Mouse (Mus musculus): ENCODE measurements at regions not wholly inside any gene's neighbourhood (a gene's known extent, or its start where the extent isn't known, plus 50 kb on each side); places are given as distances from the start of the nearest gene placed in this dataset.

DNA sequence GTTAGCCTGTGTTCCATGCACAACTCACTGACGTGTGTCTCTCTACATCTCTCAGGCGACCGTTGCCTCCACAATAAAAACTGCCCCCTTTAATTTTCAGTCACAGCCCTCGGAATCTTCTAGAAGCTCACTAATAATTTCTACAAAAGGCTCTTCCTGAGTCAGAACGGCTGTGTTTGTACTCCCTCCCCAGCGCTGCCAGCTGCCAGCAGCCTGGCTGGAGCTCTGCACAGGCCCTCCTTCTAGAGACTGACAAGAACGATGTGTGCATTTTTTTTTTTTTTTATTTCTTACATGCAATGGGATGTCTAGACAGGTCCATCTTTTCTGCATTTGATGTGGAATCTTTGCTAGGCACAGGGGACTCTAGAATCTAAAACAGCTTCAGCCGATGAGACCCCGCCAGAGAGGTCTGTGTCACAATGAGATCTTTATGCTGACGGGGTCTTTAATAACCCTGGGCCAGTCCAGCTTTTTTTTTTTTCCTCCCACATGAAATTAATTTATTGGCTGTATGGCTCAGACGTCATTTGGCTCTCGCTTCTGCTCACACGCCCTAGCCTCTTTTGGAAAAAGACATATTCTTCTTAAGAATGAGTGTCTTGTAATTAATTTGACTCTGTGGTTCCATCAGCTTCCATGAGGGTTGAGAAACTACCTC lies 185.8 kb upstream of the Zfp507 start:
- DNase-seq (ENCODE audit: low read depth, low spot score) = peak; percentile 5

DNA sequence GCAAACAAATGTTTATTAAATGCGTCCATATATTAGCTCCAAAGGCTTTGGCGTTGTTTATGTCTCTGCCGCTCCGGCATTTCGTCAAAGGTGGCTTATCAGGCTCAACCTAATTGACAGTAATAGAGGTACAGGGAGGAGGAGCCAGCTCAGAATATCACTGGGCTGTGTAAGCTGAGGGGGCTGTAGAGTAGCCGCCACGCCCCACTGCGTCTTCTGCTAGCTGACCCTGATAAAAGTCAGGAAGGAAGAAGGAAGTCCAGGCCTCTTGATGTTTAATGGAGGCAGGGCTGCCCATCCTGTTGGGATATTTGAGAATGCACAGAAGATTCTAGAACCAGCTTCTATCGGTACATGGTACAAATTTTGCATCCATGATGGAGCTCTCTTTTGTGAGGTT lies 175.2 kb upstream of the Zfp507 start:
- no peak for DNase-seq (ENCODE audit: low read depth, low spot score)

DNA sequence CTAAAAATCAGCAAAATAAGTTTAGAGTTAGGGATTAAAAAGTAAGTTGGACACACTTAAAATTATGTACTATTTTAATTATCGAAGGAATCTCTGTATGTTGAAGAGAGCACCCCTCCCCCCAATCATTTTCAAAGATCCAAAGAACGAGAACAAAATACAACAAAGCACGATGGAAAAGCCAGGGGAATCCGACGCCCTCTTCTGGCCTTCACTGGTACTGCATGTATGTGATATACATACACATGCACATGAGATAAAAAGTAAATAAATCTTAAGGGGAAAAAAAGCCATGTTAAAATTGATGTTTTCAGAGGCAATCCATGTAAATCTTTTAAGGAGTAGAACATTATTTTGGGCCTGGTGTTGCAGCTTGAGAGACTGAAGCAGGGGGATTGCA lies 155.9 kb upstream of the Zfp507 start:
- no peak for DNase-seq (ENCODE audit: low read depth, low spot score)

- no peak for DNase-seq (ENCODE audit: low read depth, low spot score)
These were observed 155.2 kb upstream of the Zfp507 start for GRCm38 (mm10) chr7:35958052-35958451.

- DNase-seq (ENCODE audit: low read depth, low spot score) = no peak
These were observed 146.0 kb upstream of the Zfp507 start for GRCm38 (mm10) chr7:35948794-35949193.

DNA sequence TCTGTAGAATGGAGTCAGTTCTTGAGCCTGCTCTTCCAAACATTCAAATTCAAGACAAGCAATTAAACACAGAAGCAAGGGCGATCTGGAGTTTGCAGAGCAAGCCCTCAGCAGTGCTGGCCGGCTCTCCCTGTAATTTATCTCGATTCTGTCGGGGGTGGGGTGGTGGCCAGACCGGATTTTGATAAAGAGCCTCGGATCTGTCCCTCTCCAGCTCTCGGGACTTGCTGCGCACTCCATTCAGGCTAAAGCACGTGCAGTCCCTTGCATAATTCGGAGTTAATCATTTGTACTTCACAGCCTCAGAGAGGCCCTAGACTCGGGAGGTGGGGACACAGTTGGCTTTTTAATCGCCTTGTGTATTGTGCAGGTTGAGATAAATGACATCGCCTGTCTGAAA lies 145.6 kb upstream of the Zfp507 start:
- no peak for DNase-seq (ENCODE audit: low read depth, low spot score)

DNA sequence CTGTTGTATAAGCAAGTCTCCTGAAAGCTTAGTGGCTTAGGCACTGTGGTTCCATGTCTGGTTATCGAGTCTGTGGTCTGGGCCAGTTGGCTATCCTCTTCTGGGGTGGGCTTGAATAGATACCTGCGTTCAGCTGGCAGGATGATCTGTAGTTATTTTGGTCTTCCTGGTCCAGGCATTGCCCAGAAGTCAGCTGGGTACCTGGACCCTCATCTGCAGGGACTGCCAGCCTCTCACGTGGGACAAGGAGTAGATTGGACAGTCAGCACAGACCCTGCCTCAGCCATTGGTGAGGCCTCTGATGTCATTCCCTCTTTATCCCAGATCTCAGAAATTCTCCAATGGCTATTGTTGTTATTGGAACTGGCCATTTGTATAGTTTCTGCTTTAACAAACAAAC lies 138.3 kb upstream of the Zfp507 start:
- no peak for DNase-seq (ENCODE audit: low read depth, low spot score)

DNA sequence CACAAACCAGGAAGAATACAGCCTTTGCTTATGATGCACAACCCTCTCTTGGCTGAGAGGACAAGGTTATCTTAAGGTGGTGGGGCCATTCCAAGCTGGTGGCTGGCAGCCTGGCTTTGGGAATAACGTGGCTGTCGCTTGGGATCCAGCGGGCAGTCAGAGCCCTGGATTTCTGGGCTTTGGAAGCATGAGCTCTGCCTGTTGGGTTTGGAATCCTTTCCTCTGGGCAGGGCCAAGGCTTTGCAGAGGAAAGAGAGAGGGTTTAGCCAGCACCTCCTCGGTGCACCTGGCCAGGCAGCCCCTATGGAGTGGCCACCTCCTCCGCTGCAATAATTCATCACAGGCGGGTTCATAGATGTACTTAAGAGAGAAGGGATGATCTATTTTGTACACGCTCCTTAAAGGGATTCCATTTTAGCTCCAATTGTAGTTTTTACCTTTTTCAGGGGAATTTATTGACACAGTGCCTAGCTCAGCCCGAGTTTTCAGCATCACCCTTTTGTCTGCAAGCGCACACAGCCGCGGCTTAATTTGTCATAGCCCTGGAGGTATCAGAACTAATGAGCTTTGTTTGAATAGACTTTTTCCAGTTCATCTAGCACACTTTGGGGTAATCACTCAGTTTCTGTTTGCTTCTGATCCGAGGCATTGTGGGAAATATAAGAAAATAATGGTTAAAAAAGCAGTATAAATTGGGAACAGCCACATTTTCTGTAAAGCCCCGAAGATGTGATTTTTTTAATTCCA lies 135.5 kb upstream of the Zfp507 start:
- no peak for DNase-seq (ENCODE audit: low read depth, low spot score)

DNA sequence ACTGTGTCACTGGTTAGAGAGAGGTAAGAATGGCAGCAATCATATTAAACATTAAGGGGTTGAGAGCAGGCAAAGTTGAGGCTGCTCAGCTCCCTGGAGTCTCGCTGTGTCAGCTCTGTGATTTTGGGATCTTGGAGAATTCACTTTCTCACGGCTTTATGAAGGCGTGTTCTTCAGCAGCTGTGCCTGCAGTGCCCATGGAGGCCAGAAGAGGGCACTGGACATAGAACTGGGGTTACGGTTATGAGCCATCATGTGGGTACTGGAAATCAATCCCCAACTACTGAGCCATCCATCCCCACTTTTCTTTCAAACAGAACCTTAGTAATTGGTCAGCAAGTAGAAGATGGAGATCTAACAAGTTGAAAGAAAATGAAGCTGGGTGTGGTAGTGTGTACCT lies 123.9 kb upstream of the Zfp507 start:
- no peak for DNase-seq (ENCODE audit: low read depth, low spot score)

GRCm38 (mm10) chr7:35922582-35922981 lies 119.8 kb upstream of the Zfp507 start:
- no peak for DNase-seq (ENCODE audit: low read depth, low spot score)

- no peak for DNase-seq (ENCODE audit: low read depth, low spot score)
These were observed 118.1 kb upstream of the Zfp507 start for GRCm38 (mm10) chr7:35920884-35921283.

DNA sequence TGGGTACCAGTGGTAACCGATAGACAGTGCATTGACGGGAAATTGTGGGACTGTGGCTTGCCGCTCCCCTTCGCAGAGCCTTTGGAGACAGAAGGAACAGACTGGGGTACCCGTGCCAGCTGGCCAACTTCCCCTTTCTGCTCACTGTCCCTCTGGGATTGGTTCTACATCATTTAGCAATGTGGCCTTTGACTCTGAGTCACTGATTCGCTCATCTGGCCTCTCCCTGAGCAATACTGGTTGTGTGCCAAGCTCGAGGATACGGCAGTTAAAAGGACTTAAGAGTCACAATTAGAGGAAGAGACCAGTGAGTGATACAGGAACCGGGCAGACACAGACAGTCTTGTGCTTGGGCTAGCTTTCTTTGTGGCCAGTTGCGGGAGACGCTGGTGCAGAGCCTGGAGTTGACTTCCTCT lies 117.4 kb upstream of the Zfp507 start:
- no peak for DNase-seq (ENCODE audit: low read depth, low spot score)

DNA sequence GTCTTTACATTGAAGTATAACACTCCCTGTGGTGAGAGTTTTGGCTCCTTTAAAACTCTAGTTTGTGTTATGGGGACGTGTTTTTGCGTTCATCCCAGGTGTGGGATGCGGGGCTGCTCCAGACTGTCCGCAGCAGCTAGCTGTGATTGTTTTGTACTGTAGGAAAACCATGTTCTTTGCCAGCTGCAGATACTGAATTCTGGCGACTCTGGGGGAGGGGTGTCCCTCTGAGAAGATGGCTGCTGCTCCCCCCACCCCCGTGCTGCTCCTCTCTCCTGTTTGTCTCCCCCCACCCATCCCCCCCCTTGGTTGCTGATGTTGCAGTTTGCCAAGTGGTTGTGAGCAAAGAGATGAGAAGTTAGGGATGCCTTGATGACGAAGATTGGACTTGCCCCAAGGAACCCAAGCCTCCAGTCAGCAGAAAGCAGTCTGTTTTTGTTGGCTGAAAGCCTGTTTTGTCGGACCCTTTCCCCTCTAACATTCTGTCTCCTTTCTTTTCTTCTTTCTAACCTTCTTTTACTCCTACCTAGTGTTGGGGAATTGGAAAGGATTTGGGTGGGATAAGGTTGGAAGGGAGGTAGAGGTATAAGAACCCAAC lies 107.4 kb upstream of the Zfp507 start:
- DNase-seq (ENCODE audit: low read depth, low spot score) = no peak

GRCm38 (mm10) chr7:35901942-35902381 lies 99.2 kb upstream of the Zfp507 start:
- no peak for DNase-seq (ENCODE audit: low read depth, low spot score)

DNA sequence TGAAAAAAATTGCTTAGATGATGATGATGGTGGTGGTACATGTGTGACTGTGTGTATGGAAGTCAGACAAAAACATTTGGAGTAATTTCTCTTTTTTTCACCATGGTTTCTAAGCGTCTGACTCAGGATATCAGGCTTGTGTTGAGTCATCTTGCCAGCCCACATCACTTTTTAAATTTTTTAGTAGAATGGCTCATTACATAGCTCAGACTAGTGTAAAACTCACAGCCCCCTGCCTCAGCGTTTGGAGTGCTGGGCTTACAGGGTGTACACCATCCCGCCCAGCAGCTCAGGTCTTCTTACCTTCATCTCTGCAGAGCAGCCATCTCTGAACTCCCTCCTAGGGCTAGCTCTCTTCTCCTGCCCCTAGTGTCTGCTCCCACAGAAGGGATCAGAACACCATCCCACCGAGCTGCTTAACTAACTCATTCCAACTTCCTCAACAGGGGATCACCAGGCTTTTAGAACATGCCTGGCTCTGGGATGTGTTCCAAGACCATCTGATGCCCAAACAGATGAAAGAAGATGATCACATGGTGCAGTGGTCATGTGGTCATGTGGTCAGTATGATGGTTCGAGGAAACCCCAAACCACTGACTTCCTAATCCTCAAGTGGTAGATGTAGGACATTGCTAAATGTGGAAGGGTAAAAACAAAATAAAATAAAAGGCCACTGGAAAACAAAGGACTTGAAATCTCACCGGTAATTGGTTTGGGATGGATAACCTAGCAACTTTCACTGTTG lies 96.1 kb upstream of the Zfp507 start:
- DNase-seq (ENCODE audit: low read depth, low spot score) = no peak

- no peak for DNase-seq (ENCODE audit: low read depth, low spot score)
These were observed 90.5 kb upstream of the Zfp507 start for GRCm38 (mm10) chr7:35893292-35893691.

GRCm38 (mm10) chr7:35886051-35886450 lies 83.2 kb upstream of the Zfp507 start:
- DNase-seq (ENCODE audit: low read depth, low spot score) = no peak

DNA sequence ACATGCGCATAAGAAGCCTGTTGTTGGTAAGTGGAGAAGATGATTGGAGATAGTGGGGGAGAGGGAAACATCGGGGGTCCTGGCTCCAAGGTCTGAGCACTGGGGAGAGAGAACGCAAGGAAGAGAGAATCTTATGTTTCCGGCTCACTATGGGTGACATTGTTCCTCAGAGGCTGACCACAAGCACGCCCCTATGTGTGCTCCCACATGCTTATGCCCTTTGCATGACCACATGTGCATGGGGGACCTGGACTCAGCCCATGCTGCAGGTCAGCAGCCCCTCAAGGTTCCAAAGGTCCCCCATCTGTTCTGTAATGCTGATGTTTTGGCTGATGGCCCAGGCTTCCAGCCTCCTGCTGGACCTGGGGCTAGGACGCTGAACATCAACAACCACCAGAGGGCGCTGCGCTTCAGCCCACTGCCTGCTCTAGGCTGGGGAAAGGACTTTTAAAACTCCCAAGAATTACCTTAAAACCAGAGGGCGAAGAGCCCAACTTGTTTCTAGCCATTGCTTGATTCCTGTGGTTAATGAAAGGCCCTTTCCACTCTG lies 77.0 kb upstream of the Zfp507 start:
- DNase-seq (ENCODE audit: low read depth, low spot score) = no peak

- DNase-seq (ENCODE audit: low read depth, low spot score) = peak; percentile 71
These were observed 75.4 kb upstream of the Zfp507 start for GRCm38 (mm10) chr7:35878164-35878563.

GRCm38 (mm10) chr7:35861049-35861448 lies 58.2 kb upstream of the Zfp507 start:
- DNase-seq (ENCODE audit: low read depth, low spot score) = no peak

DNA sequence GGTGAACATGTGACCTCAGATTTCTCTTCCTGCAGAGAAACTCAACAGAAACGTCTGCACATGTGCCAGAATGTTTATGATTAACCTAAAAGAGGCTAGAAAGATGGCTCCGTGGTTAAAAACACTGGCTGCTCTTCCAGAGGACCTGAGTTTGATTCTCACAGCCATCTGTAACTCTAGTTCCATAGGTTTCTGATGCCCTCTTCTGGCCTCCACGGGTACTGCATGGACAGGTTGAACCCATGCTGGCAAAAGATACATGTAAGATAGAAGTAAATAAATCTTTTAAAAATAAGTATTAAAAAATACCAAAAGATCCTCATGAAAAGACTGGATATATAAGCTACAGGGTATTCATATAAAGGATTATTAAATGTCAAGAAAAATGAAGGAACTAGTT lies 56.8 kb upstream of the Zfp507 start:
- no peak for DNase-seq (ENCODE audit: low read depth, low spot score)

DNA sequence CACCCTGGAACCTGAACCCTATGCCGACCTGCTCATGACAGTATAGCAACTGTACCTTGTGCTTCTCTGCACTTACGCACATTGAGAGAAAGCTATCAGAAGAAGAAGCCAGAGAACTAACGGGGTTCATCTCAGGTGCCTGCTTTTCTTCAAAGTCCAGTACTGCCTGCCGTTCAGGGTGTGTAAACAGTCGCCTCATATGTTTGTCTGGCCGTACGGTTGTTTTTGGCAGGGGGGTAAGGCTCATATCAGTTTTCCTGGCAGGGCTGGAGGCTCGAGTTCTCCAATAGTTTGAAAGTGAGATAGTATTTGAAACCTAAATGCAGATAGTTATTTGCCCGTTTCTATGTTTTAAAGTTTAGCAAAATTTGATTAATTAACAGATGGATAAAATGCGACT lies 54.9 kb upstream of the Zfp507 start:
- DNase-seq (ENCODE audit: low read depth, low spot score) = no peak

Measured in telencephalon, adult 2 months (tissue).